Mouse (Mus musculus) hindbrain, embryonic 16.5 days (tissue): ENCODE data around the gene Nell2. TPM values are rescaled to one million over a fixed set of nuclear protein-coding genes. Genes with fewer than 3 reads are reported as not detected.

Source experiments
- ATAC-seq: fragments of 200-750 bp; cut with Nextera tagmentation; 2 replicates; pipeline ENCODE4 v1.8.0; 2017; ENCODE audit warnings: moderate TSS enrichment, moderate library complexity
- H3K27ac ChIP-seq: fragments of 300-500 bp; sonication (generic); 2 replicates; pipeline ENCODE4 v1.5.1; 2014; ENCODE audit warnings: low read depth, mild to moderate bottlenecking, control low read depth, low read length, moderate library complexity
- H3K27me3 ChIP-seq: fragments of 300-500 bp; sonication (generic); replicated peaks from 2 replicates; pipeline ENCODE4 v1.6.1; 2014; ENCODE audit warnings: low read length; ENCODE audit not compliant: control insufficient read depth, insufficient read depth
- H3K36me3 ChIP-seq: fragments of 300-500 bp; sonication (generic); 2 replicates; pipeline ENCODE4 v1.6.1; 2014; ENCODE audit warnings: mild to moderate bottlenecking, low read length, moderate library complexity, mixed read lengths; ENCODE audit not compliant: control insufficient read depth, insufficient read depth
- H3K4me1 ChIP-seq: fragments of 300-500 bp; sonication (generic); 2 replicates; pipeline ENCODE4 v1.6.1; 2014; ENCODE audit warnings: low read depth, low read length; ENCODE audit not compliant: control insufficient read depth, insufficient read depth
- H3K4me2 ChIP-seq: fragments of 300-500 bp; sonication (generic); 2 replicates; pipeline ENCODE4 v1.6.1; 2014; ENCODE audit warnings: mild to moderate bottlenecking, low read length, control low read depth, moderate library complexity
- H3K4me3 ChIP-seq: fragments of 300-500 bp; sonication (generic); 2 replicates; pipeline ENCODE4 v1.5.1; 2014; ENCODE audit warnings: mild to moderate bottlenecking, low read length, control low read depth, moderate library complexity
- H3K9ac ChIP-seq: fragments of 300-500 bp; sonication (generic); 2 replicates; pipeline ENCODE4 v1.6.1; 2014; ENCODE audit warnings: low read depth, mild to moderate bottlenecking, control low read depth, low read length, moderate library complexity
- H3K9me3 ChIP-seq: fragments of 300-500 bp; sonication (generic); 2 replicates; pipeline ENCODE4 v1.6.1; 2014; ENCODE audit warnings: mild to moderate bottlenecking, low read length, moderate library complexity; ENCODE audit not compliant: control insufficient read depth
- WGBS: fragments of 180-500 bp; shearing (Covaris S2); extraction: QIAGEN DNeasy Blood & Tissue Kit; methylation state at CpG from one replicate; pipeline ENCODE4 v1.1.7; 2014; 5-methylcytosine and 5-hydroxymethylcytosine counted together
- polyA plus RNA-seq: library from polyadenylated mRNA; unstranded; fragments of >200 nt; fragmentation: Nextera tagmentation; extraction: Ambion mirVana; gene quantifications from 2 replicates; pipeline ENCODE4 v1.2.1, GENCODE M21; 2015

The Nell2 gene
- polyA plus RNA-seq, 1 experiment from 2014 or later: 181 TPM

- 54% methylated on average over 4 of the region's 4 CpGs for WGBS
- Histone ChIP-seq H3K36me3 (no peaks in the 10 kb centered on the region), H3K9ac (no peak overlapping the region), H3K27ac (no peak overlapping the region), H3K27me3 (no peaks in the 10 kb centered on the region), H3K4me1 (peaks cover 2% of the 10 kb centered on the region; the same call in 1 of the 2 replicates), H3K4me2 (no peak overlapping the region), H3K9me3 (no peaks in the 10 kb centered on the region), H3K4me3 (no peak overlapping the region)
- no peak for ATAC-seq
Observed at GRCm38 (mm10) chr15:95489174-95489573, 39.2 kb downstream of the Nell2 start.

- H3K36me3 ChIP-seq: no peaks in the 10 kb centered on the region
- no peak overlapping the region for H3K4me2 ChIP-seq
- H3K27ac ChIP-seq: no peak overlapping the region
- ATAC-seq: no peak
- no peak overlapping the region for H3K9ac ChIP-seq
- H3K4me1 ChIP-seq: peaks cover 2% of the 10 kb centered on the region; the same call in 1 of the 2 replicates
- no peaks in the 10 kb centered on the region for H3K27me3 ChIP-seq
- no peaks in the 10 kb centered on the region for H3K9me3 ChIP-seq
- 75% methylated on average over 5 of the region's 5 CpGs for WGBS
- no peak overlapping the region for H3K4me3 ChIP-seq
Observed at GRCm38 (mm10) chr15:95487961-95488360, 40.4 kb downstream of the Nell2 start.

DNA sequence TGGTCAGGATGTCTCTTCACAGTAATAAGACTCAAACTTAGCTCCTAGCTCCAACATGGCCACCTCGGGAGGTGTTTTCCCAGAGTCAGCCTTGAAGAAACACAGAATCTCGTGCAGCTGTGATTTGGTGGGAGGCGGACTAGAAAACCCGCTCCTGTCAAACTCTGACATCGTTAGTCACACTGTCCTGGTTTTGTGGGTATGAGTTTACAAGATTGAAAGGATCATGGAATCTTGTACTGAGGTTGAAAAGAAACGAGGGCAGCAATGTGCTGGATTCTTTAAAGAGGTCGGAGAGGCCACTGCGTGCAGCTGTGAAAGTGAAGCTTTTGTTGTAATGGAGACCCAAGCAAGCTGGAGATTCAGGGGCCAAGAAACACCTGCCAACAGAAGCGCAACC is 46.4 kb downstream of the Nell2 start:
- Histone ChIP-seq H3K4me3 (no peak overlapping the region), H3K4me2 (no peak overlapping the region), H3K27me3 (no peaks in the 10 kb centered on the region), H3K9me3 (no peaks in the 10 kb centered on the region), H3K36me3 (no peaks in the 10 kb centered on the region), H3K27ac (no peak overlapping the region), H3K9ac (no peak overlapping the region), H3K4me1 (no peaks in the 10 kb centered on the region)
- no peak for ATAC-seq
- WGBS: 62% methylated on average over 9 of the region's 9 CpGs

DNA sequence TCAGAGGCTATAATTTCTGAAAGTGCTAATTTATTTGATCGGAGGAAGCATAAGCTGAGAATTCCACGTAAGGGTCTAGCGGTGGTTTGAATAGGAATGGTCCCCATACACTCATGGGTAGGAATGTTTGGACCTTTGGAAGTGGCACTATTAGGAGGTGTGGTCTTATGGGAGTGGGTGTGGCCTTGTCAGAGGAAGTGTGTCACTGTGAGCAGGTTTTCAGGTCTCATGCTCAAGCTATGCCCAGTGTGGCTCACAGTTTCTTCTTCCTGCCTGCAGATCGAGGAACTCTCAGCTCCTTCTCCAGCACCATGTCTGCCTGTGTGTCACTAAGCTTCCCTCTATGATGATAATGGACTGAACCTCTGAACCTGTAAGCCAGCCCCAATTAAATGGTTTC is 46.8 kb downstream of the Nell2 start:
- ATAC-seq: no peak
- no peaks in the 10 kb centered on the region for H3K9me3 ChIP-seq
- no peak overlapping the region for H3K4me2 ChIP-seq
- H3K4me3 ChIP-seq: no peak overlapping the region
- H3K4me1 ChIP-seq: no peaks in the 10 kb centered on the region
- no peak overlapping the region for H3K27ac ChIP-seq
- no peaks in the 10 kb centered on the region for H3K36me3 ChIP-seq
- H3K9ac ChIP-seq: no peak overlapping the region
- 87% methylated on average over 4 of the region's 4 CpGs for whole genome bisulfite sequencing
- no peaks in the 10 kb centered on the region for H3K27me3 ChIP-seq

GRCm38 (mm10) chr15:95476440-95476839 is 51.9 kb downstream of the Nell2 start:
- 94% methylated on average over 3 of the region's 3 CpGs for WGBS
- H3K9me3 ChIP-seq: no peaks in the 10 kb centered on the region
- no peak for ATAC-seq

DNA sequence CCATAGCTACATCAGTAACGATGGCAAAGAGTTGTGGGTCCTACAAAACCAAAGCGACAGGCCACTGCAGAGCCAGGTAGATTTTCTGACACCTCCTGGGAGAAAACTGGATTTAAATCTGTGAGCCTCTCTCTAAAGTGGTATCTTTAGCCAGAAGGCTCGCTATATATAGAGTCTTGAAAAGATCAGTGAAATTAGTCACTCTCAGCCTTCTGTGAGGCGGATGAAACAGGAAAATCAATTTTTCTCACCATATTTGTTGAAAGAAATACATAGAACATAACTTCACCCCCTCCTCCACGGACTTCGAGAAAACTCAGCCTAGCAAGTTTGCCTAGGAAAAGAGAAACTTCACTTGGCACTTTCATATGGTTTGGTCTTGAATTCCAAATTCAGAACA is 54.4 kb downstream of the Nell2 start:
- WGBS: 84% methylated on average over 6 of the region's 6 CpGs
- Histone ChIP-seq H3K9ac (no peak overlapping the region), H3K27ac (no peak overlapping the region), H3K4me2 (no peak overlapping the region), H3K36me3 (no peaks in the 10 kb centered on the region; the same call in 1 of the 2 replicates), H3K4me1 (no peaks in the 10 kb centered on the region), H3K27me3 (no peaks in the 10 kb centered on the region), H3K4me3 (no peak overlapping the region), H3K9me3 (no peaks in the 10 kb centered on the region)
- ATAC-seq: no peak

More at GRCm38 (mm10) chr15:95476440-95476839, 51.9 kb downstream of the Nell2 start:
- no peaks in the 10 kb centered on the region; the same call in 1 of the 2 replicates for H3K36me3 ChIP-seq
- H3K27me3 ChIP-seq: no peaks in the 10 kb centered on the region
- no peaks in the 10 kb centered on the region for H3K4me1 ChIP-seq
- no peak overlapping the region for H3K4me2 ChIP-seq
- no peak overlapping the region for H3K27ac ChIP-seq
- no peak overlapping the region for H3K9ac ChIP-seq
- no peak overlapping the region for H3K4me3 ChIP-seq

GRCm38 (mm10) chr15:95467195-95467594 is 61.2 kb downstream of the Nell2 start:
- Histone ChIP-seq H3K4me3 (no peak overlapping the region), H3K4me2 (no peak overlapping the region), H3K27me3 (no peaks in the 10 kb centered on the region), H3K9ac (no peak overlapping the region), H3K36me3 (no peaks in the 10 kb centered on the region; the same call in 1 of the 2 replicates), H3K27ac (no peak overlapping the region), H3K9me3 (no peaks in the 10 kb centered on the region), H3K4me1 (no peaks in the 10 kb centered on the region)
- WGBS: 57% methylated on average over 6 of the region's 6 CpGs
- no peak for ATAC-seq

GRCm38 (mm10) chr15:95460041-95460566 is 68.3 kb downstream of the Nell2 start:
- no peak overlapping the region for H3K4me2 ChIP-seq
- H3K9me3 ChIP-seq: no peaks in the 10 kb centered on the region
- ATAC-seq: no peak
- H3K4me3 ChIP-seq: no peak overlapping the region
- no peak overlapping the region for H3K27ac ChIP-seq
- H3K27me3 ChIP-seq: no peaks in the 10 kb centered on the region
- H3K4me1 ChIP-seq: no peaks in the 10 kb centered on the region
- WGBS: 74% methylated on average over 4 of the region's 4 CpGs
- H3K36me3 ChIP-seq: no peaks in the 10 kb centered on the region
- H3K9ac ChIP-seq: no peak overlapping the region

GRCm38 (mm10) chr15:95444586-95444985 is 83.8 kb downstream of the Nell2 start:
- H3K27me3 ChIP-seq: no peaks in the 10 kb centered on the region
- 86% methylated on average over 11 of the region's 11 CpGs for WGBS
- no peaks in the 10 kb centered on the region for H3K36me3 ChIP-seq
- H3K27ac ChIP-seq: no peak overlapping the region
- no peak for ATAC-seq
- no peak overlapping the region for H3K4me3 ChIP-seq
- no peak overlapping the region for H3K4me2 ChIP-seq
- no peak overlapping the region for H3K9ac ChIP-seq
- no peaks in the 10 kb centered on the region for H3K9me3 ChIP-seq
- H3K4me1 ChIP-seq: no peaks in the 10 kb centered on the region

- no peaks in the 10 kb centered on the region for H3K27me3 ChIP-seq
- H3K4me2 ChIP-seq: no peak overlapping the region
- WGBS: 82% methylated on average over 4 of the region's 4 CpGs
- H3K9me3 ChIP-seq: no peaks in the 10 kb centered on the region
- no peaks in the 10 kb centered on the region for H3K4me1 ChIP-seq
- H3K36me3 ChIP-seq: no peaks in the 10 kb centered on the region
- H3K4me3 ChIP-seq: no peak overlapping the region
- no peak overlapping the region for H3K9ac ChIP-seq
- no peak overlapping the region for H3K27ac ChIP-seq
- ATAC-seq: no peak
Observed at GRCm38 (mm10) chr15:95437740-95438139, 90.6 kb downstream of the Nell2 start.
